In genomic region chr4:140002069-140002468, GRCm38 (mm10) we compare ENCODE assay signal across 25 mouse cellular contexts. TPM values are rescaled to one million over a fixed set of nuclear protein-coding genes. Genes with fewer than 3 reads are reported as not detected.
DNase-seq lines count a peak whose midpoint lies in the region; ATAC-seq lines count a peak whose summit lies in the region.
"Had no signal": no experiment of that assay in that cellular context is flagged by ENCODE, and none has a peak within 500 bp of the region (broad histone marks: within the 10 kb centered on the region; RNA-seq: fewer than 3 reads in every experiment).

No protein-coding gene starts in this region.

- no peak for ATAC-seq in hindbrain, embryonic 11.5 days (ENCODE audit: low FRiP score)
- ATAC-seq in midbrain, embryonic 15.5 days (replicated peaks): no peak
- ATAC-seq in forebrain, embryonic 16.5 days: peak; percentile 27; the same call in 1 of the 2 replicates
- ATAC-seq in monocyte, adult 5-6 weeks (replicated peaks; ENCODE audit: insufficient number of reproducible peaks, low FRiP score, low TSS enrichment, poor library complexity, severe bottlenecking): no peak
- ATAC-seq: CD4-positive, CD25-positive, alpha-beta regulatory T cell, adult 4 months had no signal

- 10% methylated on average over 12 of the region's 12 CpGs for whole genome bisulfite sequencing in hindbrain, embryonic 10.5 days
- WGBS in hindbrain, embryonic 11.5 days: 10% methylated on average over 12 of the region's 12 CpGs
- WGBS in midbrain, embryonic 15.5 days: 8% methylated on average over 12 of the region's 12 CpGs
- WGBS in midbrain, embryonic 10.5 days: 9% methylated on average over 12 of the region's 12 CpGs
- WGBS in forebrain, embryonic 16.5 days: 5% methylated on average over 12 of the region's 12 CpGs

- no peak overlapping the region for H3K4me2 ChIP-seq in hindbrain, embryonic 11.5 days (replicated peaks; ENCODE audit: low read depth, low read length)
- H3K4me2 ChIP-seq in midbrain, embryonic 15.5 days: no peak overlapping the region
- H3K4me2 ChIP-seq in forebrain, embryonic 16.5 days (ENCODE audit: low read length): no peak overlapping the region
- H3K4me2 ChIP-seq: liver, embryonic 15.5 days; lung, embryonic 15.5 days had no signal

- no peak for DNase-seq in hindbrain, embryonic 10.5 days (ENCODE audit: low spot score)
- no peak for DNase-seq in hindbrain, embryonic 11.5 days (ENCODE audit: low spot score)
- no peak for DNase-seq in midbrain, embryonic 10.5 days (ENCODE audit: low spot score)
- DNase-seq in R1 (ENCODE audit: low read depth, low spot score): peak; percentile 91
- DNase-seq in kidney, adult 9 months: no peak
- DNase-seq: adrenal gland, postnatal 25 days; cerebellum, adult 9-10 months; heart, postnatal 4 days; kidney, adult 2 months; kidney, postnatal 25 days; liver; lung, postnatal 36 days; right cerebral cortex, postnatal 14 days had no signal

- no peaks in the 10 kb centered on the region for H3K36me3 ChIP-seq in hindbrain, embryonic 10.5 days
- no peaks in the 10 kb centered on the region for H3K36me3 ChIP-seq in hindbrain, embryonic 11.5 days (ENCODE audit: control insufficient read depth, insufficient read depth, low read length)
- no peaks in the 10 kb centered on the region for H3K36me3 ChIP-seq in midbrain, embryonic 15.5 days (replicated peaks)
- no peaks in the 10 kb centered on the region for H3K36me3 ChIP-seq in midbrain, embryonic 10.5 days
- no peaks in the 10 kb centered on the region for H3K36me3 ChIP-seq in forebrain, embryonic 16.5 days (ENCODE audit: control insufficient read depth, insufficient read depth)
- H3K36me3 ChIP-seq: embryonic facial prominence, embryonic 10.5 days; heart, embryonic 10.5 days; limb, embryonic 10.5 days; liver, embryonic 15.5 days; lung, embryonic 15.5 days had no signal

- H3K27me3 ChIP-seq in hindbrain, embryonic 10.5 days (ENCODE audit: insufficient read depth, poor library complexity, severe bottlenecking): peaks cover 58% of the 10 kb centered on the region
- H3K27me3 ChIP-seq in hindbrain, embryonic 11.5 days (ENCODE audit: control insufficient read depth, insufficient read depth, low read length): peaks cover 6% of the 10 kb centered on the region; the same call in 1 of the 2 replicates
- peaks cover 12% of the 10 kb centered on the region; the same call in 1 of the 2 replicates for H3K27me3 ChIP-seq in midbrain, embryonic 15.5 days (replicated peaks)
- peaks cover 54% of the 10 kb centered on the region for H3K27me3 ChIP-seq in midbrain, embryonic 10.5 days (ENCODE audit: low read depth, poor library complexity, severe bottlenecking)
- H3K27me3 ChIP-seq in forebrain, embryonic 16.5 days (replicated peaks; ENCODE audit: control insufficient read depth, insufficient read depth, low read length): no peaks in the 10 kb centered on the region

- H3K4me1 ChIP-seq in hindbrain, embryonic 10.5 days (replicated peaks): peaks cover 55% of the 10 kb centered on the region
- H3K4me1 ChIP-seq in hindbrain, embryonic 11.5 days (replicated peaks; ENCODE audit: control insufficient read depth, insufficient read depth, low read length): peaks cover 8% of the 10 kb centered on the region
- peaks cover 37% of the 10 kb centered on the region for H3K4me1 ChIP-seq in midbrain, embryonic 15.5 days
- H3K4me1 ChIP-seq in midbrain, embryonic 10.5 days: peaks cover 69% of the 10 kb centered on the region
- peaks cover 13% of the 10 kb centered on the region for H3K4me1 ChIP-seq in forebrain, embryonic 16.5 days (replicated peaks; ENCODE audit: control insufficient read depth, insufficient read depth, low read length)
- H3K4me1 ChIP-seq: liver, embryonic 15.5 days; megakaryocyte, embryonic 14.5 days had no signal

- no peak overlapping the region for H3K9ac ChIP-seq in hindbrain, embryonic 11.5 days (ENCODE audit: low read depth, low read length)
- no peak overlapping the region for H3K9ac ChIP-seq in midbrain, embryonic 15.5 days
- H3K9ac ChIP-seq in forebrain, embryonic 16.5 days (replicated peaks; ENCODE audit: low read depth, low read length): no peak overlapping the region
- H3K9ac ChIP-seq: liver, embryonic 15.5 days; lung, embryonic 15.5 days had no signal

- peak overlapping the region; percentile 29; the same call in 1 of the 2 replicates for H3K27ac ChIP-seq in hindbrain, embryonic 10.5 days
- H3K27ac ChIP-seq in hindbrain, embryonic 11.5 days (ENCODE audit: low read depth, low read length): no peak overlapping the region
- 0 out of 2 replicates have a peak overlapping the region, but pooled peaks have one; percentile 23 for H3K27ac ChIP-seq in midbrain, embryonic 15.5 days
- no peak overlapping the region for H3K27ac ChIP-seq in midbrain, embryonic 10.5 days (replicated peaks)
- no peak overlapping the region for H3K27ac ChIP-seq in forebrain, embryonic 16.5 days (ENCODE audit: low read length)
- H3K27ac ChIP-seq: embryonic facial prominence, embryonic 10.5 days; heart, embryonic 10.5 days; layer of hippocampus, adult 2 months; limb, embryonic 10.5 days; liver, embryonic 15.5 days; lung, embryonic 15.5 days had no signal

- no peak overlapping the region for H3K4me3 ChIP-seq in hindbrain, embryonic 10.5 days
- no peak overlapping the region for H3K4me3 ChIP-seq in hindbrain, embryonic 11.5 days (ENCODE audit: low read depth, low read length)
- H3K4me3 ChIP-seq in midbrain, embryonic 15.5 days: no peak overlapping the region
- no peak overlapping the region for H3K4me3 ChIP-seq in midbrain, embryonic 10.5 days
- no peak overlapping the region for H3K4me3 ChIP-seq in forebrain, embryonic 16.5 days (replicated peaks; ENCODE audit: low read length)
- H3K4me3 ChIP-seq: embryonic facial prominence, embryonic 10.5 days; heart, embryonic 10.5 days; layer of hippocampus, adult 2 months; limb, embryonic 10.5 days; liver, embryonic 15.5 days; lung, embryonic 15.5 days; megakaryocyte, embryonic 14.5 days; myocyte had no signal

- H3K9me3 ChIP-seq in hindbrain, embryonic 10.5 days: peaks cover 6% of the 10 kb centered on the region; the same call in 1 of the 2 replicates
- no peaks in the 10 kb centered on the region for H3K9me3 ChIP-seq in hindbrain, embryonic 11.5 days (ENCODE audit: control insufficient read depth, low read length)
- H3K9me3 ChIP-seq in midbrain, embryonic 15.5 days: no peaks in the 10 kb centered on the region
- H3K9me3 ChIP-seq in midbrain, embryonic 10.5 days (replicated peaks): peaks cover 8% of the 10 kb centered on the region; the same call in 1 of the 2 replicates
- H3K9me3 ChIP-seq in forebrain, embryonic 16.5 days (ENCODE audit: control insufficient read depth, low read length): no peaks in the 10 kb centered on the region
- H3K9me3 ChIP-seq: heart, embryonic 10.5 days; limb, embryonic 10.5 days; liver, embryonic 15.5 days; lung, embryonic 15.5 days had no signal

RNA-seq across cellular contexts. Expression of gene Klhdc7a, which starts 34.2 kb away (rescaled TPM):
- 0.41 and 0.47 TPM in 2 replicates for polyA plus RNA-seq in hindbrain, embryonic 10.5 days (2016; fragmentation: Nextera tagmentation; extraction: Ambion mirVana)
- 0.29 and 0.46 TPM in 2 replicates for polyA plus RNA-seq in hindbrain, embryonic 11.5 days (2014; fragmentation: Nextera tagmentation; extraction: Ambion mirVana)
- 0.74 and 0.78 TPM in 2 replicates for polyA plus RNA-seq in midbrain, embryonic 15.5 days (2015; fragmentation: Nextera tagmentation; extraction: Ambion mirVana)
- 0.11 and 0.22 TPM in 2 replicates for polyA plus RNA-seq in midbrain, embryonic 10.5 days (2016; fragmentation: Nextera tagmentation; extraction: Ambion mirVana)
- polyA plus RNA-seq in forebrain, embryonic 16.5 days (2015; fragmentation: Nextera tagmentation; extraction: Ambion mirVana): 0.29 and 0.53 TPM in 2 replicates
- total RNA-seq in monocyte, adult 5-6 weeks (2017): not detected in 3 replicates
- polyA plus RNA-seq: myocyte had no signal

Comparison
In these comparisons a context has a peak if more than half of its experiments do, and no peak if none do; other contexts are left out.
1. H3K27ac ChIP-seq: peak in hindbrain, embryonic 10.5 days (single experiment) and midbrain, embryonic 15.5 days (single experiment); none in hindbrain, embryonic 11.5 days (single experiment), midbrain, embryonic 10.5 days (single experiment) and forebrain, embryonic 16.5 days (single experiment).